Mouse (Mus musculus): ENCODE results near the gene Dgke.

DNA sequence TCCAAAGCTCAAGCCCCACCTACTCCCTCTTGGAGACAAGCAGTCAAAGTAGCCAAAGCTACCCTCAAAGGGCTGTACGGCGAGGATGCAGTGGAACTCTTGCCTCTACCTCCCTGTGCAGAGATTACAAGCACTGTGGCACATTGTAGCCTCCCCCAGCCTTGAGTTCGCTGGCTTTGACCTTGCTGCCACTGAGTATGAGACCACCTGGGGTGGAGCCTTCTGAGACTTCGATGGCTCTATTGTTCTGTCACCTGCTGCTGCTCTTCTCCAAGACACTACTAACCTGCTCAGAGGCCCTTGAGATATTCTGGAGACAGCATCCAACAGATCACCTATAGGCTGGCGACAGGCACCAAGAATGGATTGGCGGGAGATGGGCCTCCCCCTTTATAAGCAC is 36.1 kb downstream of the Dgke start:
- TF ChIP-seq EP300 (IDR thresholded peaks at IDR 0.05; ENCODE audit: insufficient read depth, low read depth, low read length) (peak; percentile 84; the same call in 1 of the 2 replicates), POLR2A (IDR thresholded peaks at IDR 0.05; ENCODE audit: insufficient read depth, low read length) (no peak)
